Mouse (Mus musculus) telencephalon, adult 2 months (tissue): Measurements from ENCODE around the gene Cryzl1.

Source experiments
- DNase-seq: peaks from one replicate; pipeline ENCODE4 v3.0.0-alpha.2; 2011; ENCODE audit warnings: low read depth, low spot score

The Cryzl1 gene

GRCm38 (mm10) chr16:91740184-91740917, 11.6 kb upstream of the Cryzl1 start:
- no peak for DNase-seq

GRCm38 (mm10) chr16:91738505-91738904, 9.7 kb upstream of the Cryzl1 start:
- no peak for DNase-seq

GRCm38 (mm10) chr16:91736046-91736816, 7.5 kb upstream of the Cryzl1 start:
- no peak for DNase-seq

GRCm38 (mm10) chr16:91734771-91735170, 6.0 kb upstream of the Cryzl1 start:
- DNase-seq = no peak

GRCm38 (mm10) chr16:91732816-91733215, 4.0 kb upstream of the Cryzl1 start:
- no peak for DNase-seq

DNA sequence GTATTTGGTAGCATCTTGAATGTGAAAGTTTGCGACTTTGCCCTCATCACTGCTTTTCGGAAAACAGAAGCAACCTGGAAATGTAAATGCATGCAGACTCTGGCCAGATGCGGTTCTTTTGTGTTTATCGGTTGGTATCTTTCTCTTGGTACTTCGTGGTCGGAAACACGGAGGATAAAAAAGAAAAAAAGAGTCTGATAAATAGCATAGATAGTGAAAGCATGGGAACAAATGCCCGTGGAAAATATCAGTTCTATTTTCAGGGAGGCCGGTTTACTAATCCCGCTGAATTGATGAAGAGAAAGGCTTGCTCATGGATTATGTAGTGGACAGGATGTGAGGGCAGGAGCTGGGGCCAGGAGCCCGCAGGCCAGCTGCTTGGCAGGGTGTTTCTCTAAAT, 1.7 kb upstream of the Cryzl1 start:
- no peak for DNase-seq

DNA sequence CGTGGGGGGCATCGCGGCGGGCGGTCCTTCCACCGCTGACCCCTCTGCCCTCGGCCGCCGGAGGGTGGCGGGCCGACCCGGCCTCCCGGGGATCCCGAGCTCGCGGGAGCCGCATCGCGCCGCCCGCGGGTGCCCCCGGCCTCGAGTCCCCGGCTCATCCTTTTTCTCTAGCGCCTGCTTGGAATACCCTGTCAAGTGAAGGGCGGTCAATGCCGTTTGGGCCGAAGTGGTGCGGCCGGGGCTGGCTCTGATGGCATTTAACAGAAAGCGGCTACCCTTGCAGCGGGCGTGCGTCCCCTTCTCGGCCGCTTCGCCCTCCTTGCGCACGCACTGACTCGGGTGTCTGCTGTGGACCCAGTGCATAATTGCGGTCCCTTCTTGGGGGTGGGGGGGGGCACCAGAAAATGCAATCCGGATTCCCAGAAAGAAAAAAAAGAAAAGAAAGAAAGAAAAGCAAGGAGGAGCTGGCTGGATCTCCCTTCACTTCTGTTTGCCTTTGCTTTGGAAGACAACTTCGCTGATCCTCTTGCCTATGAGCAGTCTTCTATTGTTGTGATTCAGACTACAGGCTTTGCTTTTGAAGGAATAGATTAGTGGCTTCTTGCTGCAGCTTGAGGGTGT, 1.2 kb upstream of the Cryzl1 start:
- DNase-seq = no peak

- DNase-seq = peak; percentile 99
These were observed 299 bp upstream of the Cryzl1 start, which contains the start of gene Itsn1 for GRCm38 (mm10) chr16:91729066-91729482. Gene Itsn1 (plus strand): TSS chr16:91729281.

- DNase-seq = no peak
These were observed 1.3 kb downstream of the Cryzl1 start for GRCm38 (mm10) chr16:91727433-91727832.

- no peak for DNase-seq
These were observed 4.5 kb downstream of the Cryzl1 start for GRCm38 (mm10) chr16:91724247-91724646.

- no peak for DNase-seq
These were observed 11.4 kb downstream of the Cryzl1 start for GRCm38 (mm10) chr16:91717399-91717798.

DNA sequence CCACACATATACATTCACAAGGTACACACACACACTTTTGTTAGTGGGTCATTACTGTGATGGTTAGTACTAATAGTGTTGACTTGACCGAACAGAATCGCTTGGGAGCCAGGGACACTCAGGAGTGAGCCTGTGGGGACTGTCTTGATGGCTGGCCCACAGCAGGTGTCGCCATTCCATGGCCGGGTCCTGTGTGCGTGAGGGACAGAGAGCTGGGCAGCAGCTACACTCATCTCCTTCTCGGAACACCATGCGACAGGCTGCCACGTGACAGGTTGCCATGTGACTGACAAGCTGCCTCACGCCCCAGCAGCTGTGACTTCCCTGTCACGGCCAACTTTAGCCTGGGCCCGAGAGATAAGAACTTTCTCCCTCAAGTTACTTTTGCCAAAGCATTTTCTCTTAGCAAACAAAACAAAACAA, 11.8 kb downstream of the Cryzl1 start:
- no peak for DNase-seq

GRCm38 (mm10) chr16:91710241-91710640, 18.5 kb downstream of the Cryzl1 start:
- no peak for DNase-seq

GRCm38 (mm10) chr16:91704603-91705340, 24.0 kb downstream of the Cryzl1 start:
- DNase-seq = no peak

DNA sequence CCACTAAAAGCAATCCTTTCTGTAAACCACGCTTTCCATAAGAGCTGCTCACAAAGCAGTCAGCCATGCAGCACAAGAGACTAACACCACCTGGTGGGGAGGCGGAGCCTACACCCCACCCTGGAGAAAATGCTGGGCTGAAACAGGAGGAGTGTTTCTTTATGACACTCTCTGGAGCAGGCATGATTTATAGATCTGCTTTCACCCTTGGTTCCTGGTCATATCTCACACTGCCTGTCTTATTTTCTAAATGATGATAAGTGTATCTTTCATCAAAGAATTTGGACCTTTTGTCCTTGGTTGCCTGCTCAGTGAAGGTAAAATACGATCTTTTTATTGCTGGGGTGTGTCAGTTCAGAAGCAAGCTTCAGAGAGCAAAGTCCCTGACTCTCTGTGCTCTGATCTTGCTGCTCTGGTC, 26.0 kb downstream of the Cryzl1 start:
- no peak for DNase-seq

DNA sequence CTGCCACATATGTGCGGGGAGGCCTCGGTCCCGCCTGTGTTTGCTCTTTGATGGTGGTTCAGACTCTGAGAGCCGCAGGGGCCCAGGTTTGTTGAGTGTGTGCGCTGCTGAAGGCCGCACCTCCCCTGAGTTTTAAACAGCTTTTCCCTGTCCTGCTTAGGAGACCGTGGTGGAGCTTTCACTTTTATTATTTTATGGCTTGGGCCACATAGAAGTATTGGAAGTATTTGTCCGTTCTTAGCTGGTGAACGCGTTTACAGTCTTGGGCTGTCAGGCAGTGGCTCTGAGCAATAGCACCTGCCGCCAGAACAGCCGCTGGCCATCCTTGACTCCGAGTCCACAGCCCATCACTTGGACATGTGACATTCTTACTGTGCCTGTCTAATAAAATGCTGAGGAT, 26.9 kb downstream of the Cryzl1 start:
- DNase-seq = no peak

DNA sequence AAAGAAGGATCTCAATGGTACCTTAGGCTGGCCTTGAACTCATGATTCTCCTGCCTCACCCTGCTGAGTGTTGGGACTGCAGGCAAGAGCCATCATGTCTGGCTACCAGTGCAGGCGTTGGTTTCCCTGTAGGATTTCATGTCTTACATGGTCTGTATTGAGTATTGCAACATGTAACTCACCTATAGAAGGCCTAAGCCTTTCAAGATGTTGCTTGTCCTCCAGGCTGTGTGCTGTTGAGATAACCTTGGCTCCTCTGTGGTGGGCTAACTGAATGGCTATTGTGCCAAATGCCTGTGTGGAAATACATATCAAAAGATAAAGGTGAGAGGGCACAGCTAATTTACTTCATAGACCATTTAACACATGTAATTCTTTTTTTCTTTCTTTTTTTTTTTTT, 29.8 kb downstream of the Cryzl1 start:
- DNase-seq = no peak

GRCm38 (mm10) chr16:91695108-91695755, 33.5 kb downstream of the Cryzl1 start:
- no peak for DNase-seq

DNA sequence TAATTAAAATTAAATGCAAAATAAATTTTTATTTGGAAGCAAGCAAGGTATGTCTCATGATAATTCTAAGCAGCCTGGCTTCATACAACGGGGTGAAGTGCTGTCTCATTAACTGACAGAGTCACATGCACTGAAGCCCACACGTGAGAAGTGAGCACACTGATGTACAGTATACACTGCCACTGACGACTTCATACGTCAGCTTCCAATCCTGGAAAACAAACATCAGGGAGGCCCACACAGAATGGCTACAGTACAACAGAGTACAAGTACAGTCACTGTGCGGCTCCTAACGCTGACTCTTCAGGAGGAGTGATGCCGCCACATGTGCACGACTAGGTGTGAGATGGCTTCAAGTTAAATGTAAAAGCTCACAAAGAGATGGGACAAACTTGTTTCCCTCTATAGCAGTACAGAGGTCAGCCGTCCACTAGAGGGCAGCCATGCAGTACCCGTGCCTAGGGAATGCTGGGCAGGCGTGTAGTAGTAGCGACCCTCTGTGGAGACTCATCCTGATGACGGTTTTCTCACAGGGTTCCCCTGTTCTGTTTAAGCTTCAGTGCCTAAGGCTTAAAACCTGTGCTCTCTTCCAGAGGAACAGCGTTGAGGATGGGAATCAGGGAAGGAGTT, 34.2 kb downstream of the Cryzl1 start:
- DNase-seq = peak; percentile 45

DNA sequence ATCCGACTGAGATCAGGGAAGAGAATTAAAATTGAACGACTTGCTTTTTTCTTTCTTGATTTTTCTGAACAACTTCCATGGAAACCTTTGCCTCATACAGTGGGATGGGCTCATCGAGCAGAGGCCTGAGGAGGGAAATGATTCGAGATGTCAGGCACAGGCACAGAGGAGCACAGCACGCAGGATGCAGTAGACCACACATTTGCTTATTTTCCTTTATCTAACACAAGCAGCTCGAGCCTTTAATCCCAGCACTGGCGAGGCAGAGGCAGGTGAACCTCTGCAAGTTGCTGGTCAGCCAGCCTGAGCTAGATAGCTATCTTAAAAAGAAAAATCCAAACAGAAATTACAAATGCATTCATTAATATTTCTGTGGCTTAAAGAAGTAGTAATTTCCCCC, 39.0 kb downstream of the Cryzl1 start:
- no peak for DNase-seq
